Mouse (Mus musculus): ENCODE data around the gene Map3k3. TPM values are rescaled to one million over a fixed set of nuclear protein-coding genes. Genes with fewer than 3 reads are reported as not detected.
"Not testable (repeated sequence)": the region's sequence is repeated elsewhere in the genome, so short reads cannot be mapped to it uniquely, and the experiment has no call there.

The Map3k3 gene
- polyA plus RNA-seq, 1 experiment, result 15.0 TPM

- WGBS, result 66% methylated on average over 7 of the region's 7 CpGs
Measured at GRCm38 (mm10) chr11:106179711-106180448, 95.5 kb downstream of the Map3k3 start.

DNA sequence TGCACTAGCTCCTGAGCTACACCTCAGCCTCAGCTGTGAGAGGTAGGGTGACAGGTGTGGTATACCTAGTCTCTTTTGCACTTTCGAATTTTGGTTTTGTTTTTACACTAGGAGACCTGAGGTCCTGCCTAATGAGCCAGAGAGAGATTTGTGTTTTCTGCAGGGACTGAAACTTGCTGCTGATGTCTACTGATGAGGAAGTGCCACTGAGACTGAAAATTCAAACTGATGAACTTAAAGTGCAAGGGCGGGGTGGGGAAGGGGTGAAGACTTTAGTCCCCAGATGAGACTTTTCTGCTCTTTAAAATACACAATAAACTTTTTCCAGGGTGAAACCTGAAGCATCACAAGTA, 96.0 kb downstream of the Map3k3 start:
- 84% methylated on average over 2 of the region's 2 CpGs for WGBS
- no peak for DNase-seq (ENCODE audit: low read depth, low spot score)

More at GRCm38 (mm10) chr11:106179711-106180448, 95.5 kb downstream of the Map3k3 start:
- DNase-seq (ENCODE audit: low read depth, low spot score), result no peak

DNA sequence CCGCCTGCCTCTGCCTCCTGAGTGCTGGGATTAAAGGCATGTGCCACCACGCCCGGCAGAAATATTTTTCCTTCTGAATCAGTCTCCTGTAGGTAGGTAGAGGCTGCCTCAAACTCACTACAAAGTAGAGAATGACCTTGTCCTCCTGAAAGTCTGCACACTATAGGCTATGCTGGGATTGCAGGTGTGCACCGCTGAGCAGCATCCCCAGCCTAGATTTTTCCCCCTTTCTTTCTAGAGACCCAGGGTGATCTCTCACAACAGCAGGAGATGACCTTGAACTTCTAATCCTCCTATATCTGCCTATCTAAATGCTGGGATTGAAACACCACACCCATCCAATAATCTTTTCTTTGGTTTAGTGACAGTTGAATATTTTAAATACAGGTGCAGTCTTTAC, 102.9 kb downstream of the Map3k3 start:
- 91% methylated on average over 4 of the region's 4 CpGs for WGBS

DNA sequence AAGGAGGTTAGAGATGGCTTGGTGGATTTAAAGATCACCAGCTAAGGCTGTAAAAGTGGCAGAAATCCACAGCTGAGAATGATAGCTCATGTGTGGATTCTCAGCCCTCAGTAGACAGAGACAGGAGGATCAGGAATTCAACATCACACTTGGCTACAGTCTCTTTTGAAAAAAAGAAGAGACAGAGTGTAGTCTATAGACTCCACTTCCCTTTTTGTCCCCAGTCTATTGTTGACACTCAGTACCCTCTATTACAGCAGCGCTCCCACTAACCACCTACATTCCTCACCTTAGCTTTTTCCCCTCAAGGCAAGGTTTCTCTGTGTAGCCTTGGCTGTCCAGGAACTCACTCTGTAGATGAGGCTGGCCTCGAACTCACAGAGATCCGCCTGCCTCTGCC, 107.3 kb downstream of the Map3k3 start:
- DNase-seq (ENCODE audit: low read depth, low spot score), result no peak
- WGBS, result 97% methylated on average over 3 of the region's 3 CpGs

More for the DNA sequence above, 102.9 kb downstream of the Map3k3 start:
- DNase-seq (ENCODE audit: low read depth, low spot score), result no peak

- no peak for DNase-seq (ENCODE audit: low read depth, low spot score)
- WGBS, result 70% methylated on average over 5 of the region's 5 CpGs
Measured at GRCm38 (mm10) chr11:106192241-106192640, 107.8 kb downstream of the Map3k3 start.

GRCm38 (mm10) chr11:106192657-106193370, 108.4 kb downstream of the Map3k3 start:
- WGBS, result 3% methylated on average over 19 of the region's 19 CpGs
- DNase-seq (ENCODE audit: low read depth, low spot score), result no peak

DNA sequence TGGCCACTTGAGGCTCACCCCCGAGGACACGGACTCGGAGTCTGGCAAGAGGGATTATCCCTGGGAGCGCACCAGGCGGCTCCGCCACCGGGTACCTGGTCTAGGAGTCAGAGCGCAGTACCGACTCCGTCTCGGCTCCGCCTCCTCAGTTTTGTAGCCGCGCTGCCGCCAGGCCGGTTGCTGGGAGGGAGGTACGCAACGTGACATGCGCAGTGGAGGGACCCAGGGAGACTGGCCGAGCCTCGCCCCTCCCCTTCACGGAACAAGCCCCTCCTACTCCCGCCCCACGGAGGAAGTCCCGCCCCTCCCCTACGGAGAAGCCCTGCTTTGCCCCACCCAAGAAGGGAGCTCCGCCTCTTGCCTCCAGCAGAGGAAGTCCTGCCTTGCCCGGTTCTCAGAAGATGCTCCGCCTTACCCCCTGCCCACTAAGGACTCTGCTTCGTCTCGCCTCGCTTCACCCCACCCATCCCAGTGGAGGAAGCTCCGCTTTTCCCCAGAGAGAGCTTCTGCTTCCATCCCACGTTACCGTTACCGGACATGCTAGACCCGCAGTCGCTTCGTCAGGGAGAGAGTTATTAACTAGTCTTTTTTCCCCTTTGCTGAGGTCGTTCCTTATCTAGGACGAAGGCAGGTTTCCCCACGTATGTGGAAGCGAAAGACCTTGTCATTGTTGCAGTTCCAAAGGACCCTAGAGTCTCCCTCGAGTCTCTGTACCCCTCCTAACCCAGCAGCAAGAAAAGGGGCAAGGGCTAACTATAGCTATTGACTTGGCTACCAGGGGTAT, 109.2 kb downstream of the Map3k3 start:
- peak; percentile 97 for DNase-seq (ENCODE audit: low read depth, low spot score)
- WGBS, result under 1% methylated on average over 44 of the region's 44 CpGs

- WGBS, result 25% methylated on average over 3 of the region's 3 CpGs
- DNase-seq (ENCODE audit: low read depth, low spot score), result no peak
Measured at GRCm38 (mm10) chr11:106194155-106194541, 109.7 kb downstream of the Map3k3 start.

DNA sequence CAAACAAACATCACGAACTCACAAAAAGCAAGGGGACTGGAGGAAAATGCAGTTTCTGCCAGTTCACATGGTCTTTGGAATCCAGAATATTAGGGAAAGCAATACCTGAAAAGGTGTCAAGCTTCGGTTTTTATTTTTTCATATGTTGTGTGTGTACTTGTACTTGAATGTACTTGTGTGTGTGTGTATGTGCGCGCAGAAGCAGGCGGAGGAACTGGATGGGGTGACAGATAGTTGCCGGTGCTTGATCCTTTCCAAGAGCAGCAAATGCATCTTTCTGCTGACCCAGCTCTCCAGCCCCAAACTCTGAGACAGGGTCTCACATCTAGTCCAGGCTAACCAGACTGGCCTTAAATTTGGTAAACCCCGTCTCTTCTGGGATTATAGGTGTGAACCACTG, 110.5 kb downstream of the Map3k3 start:
- DNase-seq (ENCODE audit: low read depth, low spot score), result no peak
- WGBS, result 89% methylated on average over 7 of the region's 7 CpGs

DNA sequence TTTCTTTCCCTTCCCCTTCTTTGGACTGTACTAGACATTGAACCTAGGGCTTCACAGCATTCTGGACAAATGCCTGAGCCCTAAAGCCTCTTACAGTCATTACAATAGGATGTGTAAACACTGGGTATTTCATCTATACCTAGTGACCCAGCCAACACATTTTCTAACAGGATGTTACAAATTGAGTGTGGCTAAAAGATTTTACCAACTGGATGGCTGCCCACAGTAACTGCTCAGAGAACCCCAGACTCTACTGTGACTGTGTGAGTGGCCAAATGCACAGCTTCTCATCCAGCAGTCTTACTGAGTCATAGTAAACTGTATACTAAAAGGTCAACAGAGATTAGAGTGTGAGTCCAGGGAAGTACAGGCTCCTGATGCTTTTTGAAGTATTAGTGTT, 110.9 kb downstream of the Map3k3 start:
- DNase-seq (ENCODE audit: low read depth, low spot score), result no peak

GRCm38 (mm10) chr11:106198277-106198676, 113.9 kb downstream of the Map3k3 start:
- 45% methylated on average over 4 of the region's 4 CpGs for WGBS
- DNase-seq (ENCODE audit: low read depth, low spot score), result no peak

DNA sequence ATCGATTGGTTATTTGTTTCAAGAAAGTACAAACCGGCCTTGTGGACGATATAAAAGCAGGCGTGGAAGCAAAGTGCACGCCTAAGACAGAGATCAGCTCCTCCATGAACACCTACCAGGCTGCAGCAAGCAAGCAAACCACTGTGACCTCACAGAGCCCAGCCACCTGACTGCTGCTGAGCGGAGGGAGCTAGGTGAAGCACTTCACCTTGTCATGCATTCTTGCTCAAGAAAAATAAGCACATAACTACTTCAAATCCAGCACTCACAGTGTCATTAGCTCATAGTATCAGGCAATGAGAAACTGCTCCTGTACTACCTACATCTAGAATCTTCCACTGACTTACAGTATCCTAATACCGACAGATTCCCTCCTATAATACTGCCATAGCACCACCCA, 115.6 kb downstream of the Map3k3 start:
- 86% methylated on average over 7 of the region's 7 CpGs for WGBS
- DNase-seq (ENCODE audit: low read depth, low spot score), result not testable (repeated sequence)

DNA sequence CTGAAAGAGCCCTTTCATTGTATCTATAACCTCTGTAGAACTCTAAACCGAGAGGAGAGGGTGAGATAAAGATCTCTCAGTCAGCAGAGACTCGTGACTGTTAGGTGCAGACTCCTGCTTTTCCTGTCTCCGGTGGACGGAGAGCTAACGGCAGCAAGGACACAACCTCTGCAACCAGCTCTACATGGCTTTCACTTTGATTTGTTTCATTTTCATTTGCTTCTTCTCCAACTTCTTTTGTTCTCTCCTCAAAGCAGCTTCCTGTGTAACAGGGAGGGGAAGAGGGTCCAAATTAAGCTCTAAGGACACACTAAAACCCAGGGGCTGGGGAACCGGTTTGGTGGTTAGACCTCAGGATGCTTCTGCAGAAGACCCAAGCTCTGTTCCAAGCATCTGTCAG, 116.3 kb downstream of the Map3k3 start:
- no peak for DNase-seq (ENCODE audit: low read depth, low spot score)
- 73% methylated on average over 6 of the region's 6 CpGs for WGBS

- no peak for DNase-seq (ENCODE audit: low read depth, low spot score)
- WGBS, result 91% methylated on average over 19 of the region's 19 CpGs
Measured at GRCm38 (mm10) chr11:106201337-106202122, 117.1 kb downstream of the Map3k3 start.

GRCm38 (mm10) chr11:106202123-106202465, 117.7 kb downstream of the Map3k3 start, which contains the start of gene Strada:
Gene Strada, minus strand, starts transcription at chr11:106202168.
- DNase-seq (ENCODE audit: low read depth, low spot score), result no peak

More at GRCm38 (mm10) chr11:106202123-106202465, 117.7 kb downstream of the Map3k3 start, which contains the start of gene Strada:
- 81% methylated on average over 5 of the region's 5 CpGs for WGBS

Other genes with a start within 250 kb of the Map3k3 start
- 75.4 and 75.7 TPM in 2 replicates for gene Cyb561, start 131.3 kb upstream of the Map3k3 start, polyA plus RNA-seq (2012; rRNA removed)
- 70.6 and 321 TPM in 2 replicates for gene Ace, start 116.7 kb upstream of the Map3k3 start, polyA plus RNA-seq (2012; rRNA removed)
- 0.05 TPM in 1 of 2 replicates, not detected in the other for gene Ace3, start 89.9 kb upstream of the Map3k3 start, polyA plus RNA-seq (2012; rRNA removed)
- 1.3 and 2.0 TPM in 2 replicates for gene Kcnh6, start 76.5 kb upstream of the Map3k3 start, polyA plus RNA-seq (2012; rRNA removed)
- 27.3 and 41.3 TPM in 2 replicates for gene Dcaf7, start 47.7 kb upstream of the Map3k3 start, polyA plus RNA-seq (2012; rRNA removed)
- 10.2 and 15.5 TPM in 2 replicates for gene Taco1, start 18.6 kb upstream of the Map3k3 start, polyA plus RNA-seq (2012; rRNA removed)
- not detected in 2 replicates for gene Gm10840, start 76.2 kb downstream of the Map3k3 start, polyA plus RNA-seq (2012; rRNA removed)
- gene Limd2, start 76.2 kb downstream of the Map3k3 start, polyA plus RNA-seq (2012; rRNA removed), result 32.3 and 40.7 TPM in 2 replicates
- gene Strada, start 117.6 kb downstream of the Map3k3 start, polyA plus RNA-seq (2012; rRNA removed), result 10.9 and 12.1 TPM in 2 replicates
- gene Ccdc47, start 131.7 kb downstream of the Map3k3 start, polyA plus RNA-seq (2012; rRNA removed), result 9.5 and 13.7 TPM in 2 replicates
- gene Ddx42, start 132.3 kb downstream of the Map3k3 start, polyA plus RNA-seq (2012; rRNA removed), result 7.6 and 9.9 TPM in 2 replicates
- 13.2 and 16.1 TPM in 2 replicates for gene Ftsj3, start 171.5 kb downstream of the Map3k3 start, polyA plus RNA-seq (2012; rRNA removed)
- 55.5 and 62.4 TPM in 2 replicates for gene Psmc5, start 171.5 kb downstream of the Map3k3 start, polyA plus RNA-seq (2012; rRNA removed)
- gene Smarcd2, start 188.4 kb downstream of the Map3k3 start, polyA plus RNA-seq (2012; rRNA removed), result 136 and 162 TPM in 2 replicates
- gene Tcam1, start 192.1 kb downstream of the Map3k3 start, polyA plus RNA-seq (2012; rRNA removed), result 0.11 and 0.12 TPM in 2 replicates
- gene Gh, start 217.3 kb downstream of the Map3k3 start, polyA plus RNA-seq (2012; rRNA removed), result 0.27 and 0.82 TPM in 2 replicates
- gene Cd79b, start 230.1 kb downstream of the Map3k3 start, polyA plus RNA-seq (2012; rRNA removed), result 39.6 and 60.0 TPM in 2 replicates

Measured in large intestine, adult 2 months (tissue).